Mouse (Mus musculus) c-Kit-negative CD71-positive TER-119-positive erythroid progenitor cells, embryonic 14.5 days (primary cell): ENCODE results near the gene 4931414P19Rik.

Experiments
- DNase-seq: peaks from one replicate; pipeline ENCODE4 v3.0.0-alpha.2; 2013; ENCODE audit warnings: low read depth, low spot score

Gene 4931414P19Rik

GRCm38 (mm10) chr14:54544703-54545102 is 61.1 kb downstream of the 4931414P19Rik start:
- no peak for DNase-seq

- DNase-seq = no peak
These were observed 65.0 kb downstream of the 4931414P19Rik start for GRCm38 (mm10) chr14:54540771-54541170.

GRCm38 (mm10) chr14:54538580-54538979 is 67.2 kb downstream of the 4931414P19Rik start:
- DNase-seq = no peak
